Mouse (Mus musculus) CD4-positive naive resting alpha-beta T cell, adult 57 days (primary cell): ENCODE results near the gene Dock9. TPM values are rescaled to one million over a fixed set of nuclear protein-coding genes. Genes with fewer than 3 reads are reported as not detected.

ENCODE experiments used
- total RNA-seq: library from RNA; stranded (reverse); gene quantifications from one replicate; pipeline ENCODE4 v1.2.4, GENCODE M21; 2023

The Dock9 gene
- 22.6 TPM for total RNA-seq

GRCm38 (mm10) chr14:121797457-121798410 lies at the start of gene Dock9:
Gene Dock9, minus strand, starts transcription at chr14:121797837.

DNA sequence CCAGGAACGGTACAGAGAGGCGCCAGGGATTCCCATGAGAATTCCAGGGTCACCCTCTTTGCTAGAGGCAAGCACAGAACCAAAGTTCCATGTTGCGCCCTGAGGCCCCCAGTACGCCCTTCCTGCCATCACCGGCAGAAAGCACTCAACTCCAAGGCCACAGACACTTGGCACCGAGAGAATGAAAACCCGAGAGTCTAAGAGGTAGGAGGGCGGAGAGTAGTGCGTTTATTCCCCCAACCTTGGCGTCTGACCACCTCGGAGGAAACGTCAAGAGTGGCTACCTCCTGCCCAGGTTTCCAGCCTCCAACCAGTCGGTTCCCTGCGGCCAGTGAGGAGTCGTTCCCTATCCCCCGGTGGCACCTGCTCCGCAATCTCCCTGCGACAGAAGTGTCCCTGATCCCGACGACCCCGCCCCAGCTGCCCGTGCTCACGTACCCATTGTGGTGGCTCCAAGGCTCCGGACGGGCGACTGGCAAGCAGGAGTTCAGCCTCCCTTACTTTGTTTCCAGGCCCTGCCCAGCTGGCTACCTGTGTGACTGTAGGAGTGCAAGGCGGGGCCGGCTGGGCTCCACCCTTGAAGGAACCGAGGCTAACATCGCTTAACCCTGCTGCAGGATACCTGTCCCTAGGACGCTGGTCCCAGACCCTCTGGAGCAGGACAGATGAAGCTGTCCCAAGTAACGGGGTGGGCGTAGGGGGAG lies 292.7 kb downstream of the Dock9 start, which contains the start of gene Slc15a1:
TSS of gene Slc15a1 (minus strand) at position 472 of the 704 bp plus-strand sequence.

Other genes starting within 250 kb of the Dock9 start
- 99.3 TPM for gene Ubac2, start 80.8 kb upstream of the Dock9 start, total RNA-seq
- gene Gpr18, start 117.9 kb upstream of the Dock9 start, total RNA-seq: 152 TPM
- gene Gpr183, start 167.4 kb upstream of the Dock9 start, total RNA-seq: 301 TPM
- 5.3 TPM for gene Timm8a2, start 236.8 kb upstream of the Dock9 start, total RNA-seq